Mouse (Mus musculus) MEL (cell line): ENCODE data around the gene Cacna1h. TPM values are rescaled to one million over a fixed set of nuclear protein-coding genes. Genes with fewer than 3 reads are reported as not detected.

ENCODE experiments used
- DNase-seq: peaks from one replicate; pipeline ENCODE4 v3.0.0; 2011; ENCODE audit warnings: low read depth, low spot score
- H3K27ac ChIP-seq: 2 replicates; pipeline ENCODE4 v1.5.1; 2012; ENCODE audit warnings: low read depth, mild to moderate bottlenecking, control low read depth, low read length, moderate library complexity; ENCODE audit not compliant: control insufficient read depth
- H3K27me3 ChIP-seq, 2 experiments: fragments of 150-350 bp in 1 of 2; sonication (generic) in 1 of 2; 2 replicates each; pipeline ENCODE4 v1.6.1; 2012; ENCODE audit warnings: low read length in 2 of 2, mild to moderate bottlenecking in 2 of 2, improper control_type of control experiment in 1 of 2, moderate library complexity in 1 of 2; ENCODE audit not compliant: insufficient read depth in 2 of 2, control insufficient read depth in 1 of 2
- H3K36me3 ChIP-seq, 2 experiments: 2 replicates each; pipeline ENCODE4 v1.6.1; 2012 to 2014; ENCODE audit warnings: low read length in 2 of 2, improper control_type of control experiment in 1 of 2, inconsistent platforms in 1 of 2, mild to moderate bottlenecking in 1 of 2; ENCODE audit not compliant: insufficient read depth in 2 of 2, control insufficient read depth in 1 of 2
- H3K4me1 ChIP-seq, 2 experiments: fragments of 150-350 bp in 1 of 2; sonication (generic) in 1 of 2; 2 replicates each; pipeline ENCODE4 v1.6.1; 2012; ENCODE audit warnings: low read length in 2 of 2, improper control_type of control experiment in 1 of 2, mild to moderate bottlenecking in 1 of 2; ENCODE audit not compliant: insufficient read depth in 2 of 2, control insufficient read depth in 1 of 2
- H3K4me3 ChIP-seq, 2 experiments: fragments of 150-350 bp in 1 of 2; sonication (generic) in 1 of 2; 2 replicates each; pipeline ENCODE4 v1.5.1; 2012; ENCODE audit warnings: low read depth in 2 of 2, low read length in 2 of 2, mild to moderate bottlenecking in 2 of 2, moderate library complexity in 2 of 2, control low read depth in 1 of 2, improper control_type of control experiment in 1 of 2; ENCODE audit not compliant: control insufficient read depth in 1 of 2, insufficient read depth in 1 of 2
- H3K79me2 ChIP-seq: 2 replicates; pipeline ENCODE4 v1.6.1; 2012; ENCODE audit warnings: mild to moderate bottlenecking, low read length, moderate library complexity; ENCODE audit not compliant: control insufficient read depth, poor library complexity, insufficient read depth
- H3K9ac ChIP-seq: 2 replicates; pipeline ENCODE4 v1.6.1; 2012; ENCODE audit warnings: low read depth, mild to moderate bottlenecking, control low read depth, low read length, moderate library complexity; ENCODE audit not compliant: control insufficient read depth, poor library complexity, severe bottlenecking
- H3K9me3 ChIP-seq: fragments of 150-350 bp; sonication (generic); replicated peaks from 2 replicates; pipeline ENCODE4 v1.6.1; 2012; ENCODE audit warnings: mild to moderate bottlenecking, low read length, improper control_type of control experiment, moderate library complexity; ENCODE audit not compliant: insufficient read depth
- BHLHE40 ChIP-seq: IDR thresholded peaks from 2 replicates; pipeline ENCODE4 v1.6.1; 2012; ENCODE audit warnings: low read depth, mild to moderate bottlenecking, inconsistent platforms, low read length, improper control_type of control experiment, borderline replicate concordance
- CHD2 ChIP-seq: IDR thresholded peaks from 2 replicates; pipeline ENCODE4 v1.6.1; 2011; ENCODE audit warnings: low read length, improper control_type of control experiment
- CTCF ChIP-seq, 3 experiments: IDR thresholded peaks in 2 of 3; conservative IDR thresholded peaks in 1 of 3; 2 replicates each; pipeline ENCODE4 v1.5.1; 2011 to 2012; ENCODE audit warnings: low read length in 3 of 3, low read depth in 2 of 3, mild to moderate bottlenecking in 2 of 3, improper control_type of control experiment in 1 of 3, inconsistent platforms in 1 of 3, mixed read lengths in 1 of 3, moderate library complexity in 1 of 3; ENCODE audit not compliant: control insufficient read depth in 1 of 3, insufficient read depth in 1 of 3, poor library complexity in 1 of 3, severe bottlenecking in 1 of 3
- E2F4 ChIP-seq: IDR thresholded peaks from 2 replicates; pipeline ENCODE4 v1.6.1; 2011; ENCODE audit warnings: low read depth, low read length, improper control_type of control experiment, borderline replicate concordance
- ELF1 ChIP-seq: IDR thresholded peaks from 2 replicates; pipeline ENCODE4 v1.6.1; 2014; ENCODE audit warnings: low read depth, mild to moderate bottlenecking, inconsistent platforms, low read length, improper control_type of control experiment, moderate library complexity
- EP300 ChIP-seq, 2 experiments: IDR thresholded peaks; 2 replicates each; pipeline ENCODE4 v1.6.1; 2011; ENCODE audit warnings: improper control_type of control experiment in 2 of 2, low read length in 2 of 2, low read depth in 1 of 2, mild to moderate bottlenecking in 1 of 2
- ETS1 ChIP-seq: IDR thresholded peaks from 2 replicates; pipeline ENCODE4 v1.6.1; 2012; ENCODE audit warnings: low read depth, mild to moderate bottlenecking, inconsistent platforms, low read length, improper control_type of control experiment, moderate library complexity
- GATA1 ChIP-seq: IDR thresholded peaks from 2 replicates; pipeline ENCODE4 v1.6.1; 2011; ENCODE audit warnings: low read depth, low read length, improper control_type of control experiment
- HCFC1 ChIP-seq: IDR thresholded peaks from 2 replicates; pipeline ENCODE4 v1.6.1; 2012; ENCODE audit warnings: low read depth, mild to moderate bottlenecking, inconsistent platforms, low read length, improper control_type of control experiment, moderate library complexity
- JUND ChIP-seq: IDR thresholded peaks from 2 replicates; pipeline ENCODE4 v1.6.1; 2011; ENCODE audit warnings: low read depth, mild to moderate bottlenecking, improper control_type of control experiment, low read length
- MAFK ChIP-seq: IDR thresholded peaks from 2 replicates; pipeline ENCODE4 v1.6.1; 2011; ENCODE audit warnings: low read depth, mild to moderate bottlenecking, low read length, improper control_type of control experiment, borderline replicate concordance
- MAX ChIP-seq: IDR thresholded peaks from 2 replicates; pipeline ENCODE4 v1.6.1; 2011; ENCODE audit warnings: low read length, improper control_type of control experiment
- MEF2A ChIP-seq: IDR thresholded peaks from 2 replicates; pipeline ENCODE4 v1.6.1; 2014; ENCODE audit warnings: low read depth, mild to moderate bottlenecking, inconsistent platforms, low read length, improper control_type of control experiment; ENCODE audit not compliant: poor library complexity, insufficient replicate concordance, severe bottlenecking; ENCODE audit errors: extremely low read depth
- MXI1 ChIP-seq: IDR thresholded peaks from 2 replicates; pipeline ENCODE4 v1.6.1; 2011; ENCODE audit warnings: mild to moderate bottlenecking, low read depth, low read length, improper control_type of control experiment
- MYB ChIP-seq: IDR thresholded peaks from 2 replicates; pipeline ENCODE4 v1.6.1; 2011; ENCODE audit warnings: mild to moderate bottlenecking, low read depth, low read length, improper control_type of control experiment
- RCOR1 ChIP-seq: IDR thresholded peaks from 2 replicates; pipeline ENCODE4 v1.6.1; 2012; ENCODE audit warnings: low read depth, mild to moderate bottlenecking, inconsistent platforms, low read length, improper control_type of control experiment
- SIN3A ChIP-seq: IDR thresholded peaks from 2 replicates; pipeline ENCODE4 v1.6.1; 2012; ENCODE audit warnings: low read length, improper control_type of control experiment, inconsistent platforms
- SMC3 ChIP-seq: IDR thresholded peaks from 2 replicates; pipeline ENCODE4 v1.6.1; 2011; ENCODE audit warnings: low read depth, low read length, improper control_type of control experiment
- TBP ChIP-seq: IDR thresholded peaks from 2 replicates; pipeline ENCODE4 v1.8.0; 2011; ENCODE audit warnings: low read depth, low read length, improper control_type of control experiment
- UBTF ChIP-seq: IDR thresholded peaks from 2 replicates; pipeline ENCODE4 v1.6.1; 2012; ENCODE audit warnings: low read depth, mild to moderate bottlenecking, inconsistent platforms, low read length, improper control_type of control experiment, moderate library complexity, borderline replicate concordance; ENCODE audit not compliant: insufficient read depth
- USF1 ChIP-seq: IDR thresholded peaks from 2 replicates; pipeline ENCODE4 v1.6.1; 2014; ENCODE audit warnings: low read depth, mild to moderate bottlenecking, inconsistent platforms, low read length, improper control_type of control experiment, moderate library complexity
- USF2 ChIP-seq, 2 experiments: IDR thresholded peaks; 2 replicates each; pipeline ENCODE4 v1.6.1; 2011 to 2012; ENCODE audit warnings: improper control_type of control experiment in 2 of 2, low read length in 2 of 2, borderline replicate concordance in 1 of 2, inconsistent platforms in 1 of 2, low read depth in 1 of 2, mild to moderate bottlenecking in 1 of 2; ENCODE audit not compliant: insufficient read depth in 1 of 2
- ZC3H11A ChIP-seq: IDR thresholded peaks from 2 replicates; pipeline ENCODE4 v1.6.1; 2012; ENCODE audit warnings: low read depth, mild to moderate bottlenecking, inconsistent platforms, low read length, improper control_type of control experiment
- ZKSCAN1 ChIP-seq: IDR thresholded peaks from 2 replicates; pipeline ENCODE4 v1.6.1; 2012; ENCODE audit warnings: low read depth, mild to moderate bottlenecking, inconsistent platforms, low read length, improper control_type of control experiment, moderate library complexity
- ZMIZ1 ChIP-seq: IDR thresholded peaks from 2 replicates; pipeline ENCODE4 v1.6.1; 2012; ENCODE audit warnings: low read depth, mild to moderate bottlenecking, inconsistent platforms, low read length, improper control_type of control experiment, moderate library complexity
- ZNF384 ChIP-seq: IDR thresholded peaks from 2 replicates; pipeline ENCODE4 v1.6.1; 2012; ENCODE audit warnings: low read depth, mild to moderate bottlenecking, inconsistent platforms, low read length, improper control_type of control experiment
- polyA plus RNA-seq, 2 experiments: library from polyadenylated mRNA; stranded (reverse) in 1 of 2; unstranded in 1 of 2; fragments of >175 nt in 1 of 2; fragments of >200 nt in 1 of 2; gene quantifications; 2 replicates each; pipeline versions ENCODE4 v1.2.1 to v1.2.4; 2012; ENCODE audit warnings: low replicate concordance in 2 of 2, low read depth in 1 of 2; ENCODE audit not compliant: insufficient read length in 2 of 2, insufficient read depth in 1 of 2, missing spikeins in 1 of 2
- total RNA-seq: library from RNA; depleted of rRNA; stranded (reverse); fragments of 300-350 nt; gene quantifications from 2 replicates; pipeline ENCODE4 v1.2.3, GENCODE M21; 2012

The Cacna1h gene
- total and polyA plus RNA-seq, 3 experiments = 0.25 to 0.31 TPM; not detected in 1

DNA sequence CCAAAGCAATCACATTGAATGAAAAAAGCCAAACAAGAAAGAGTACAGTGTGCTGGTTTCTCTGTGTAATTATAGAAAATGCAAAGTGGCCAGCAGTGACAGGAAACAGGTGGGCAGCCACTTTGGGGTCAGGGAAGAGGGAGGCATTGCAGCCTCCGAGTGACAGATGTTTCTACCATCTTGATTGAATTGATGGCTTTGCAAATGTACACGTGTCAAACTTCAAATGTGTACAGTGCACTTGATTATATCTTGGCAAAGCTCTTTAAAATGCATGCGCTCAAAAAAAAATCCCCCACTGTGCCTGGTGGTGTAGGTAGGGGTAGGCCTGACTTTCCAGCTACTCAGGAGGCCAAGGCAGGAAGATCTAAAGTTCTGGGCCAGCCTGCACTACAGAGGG lies 9.3 kb upstream of the Cacna1h start:
- no peak for DNase-seq
- Histone ChIP-seq H3K9ac (no peak overlapping the region), H3K79me2 (no peaks in the 10 kb centered on the region), H3K9me3 (no peaks in the 10 kb centered on the region), H3K4me3 (no peak overlapping the region), H3K36me3 (no peaks in the 10 kb centered on the region), H3K27ac (no peak overlapping the region), H3K27me3 (peaks cover 4 to 7% of the 10 kb centered on the region in 2 experiments), H3K4me1 (no peaks in the 10 kb centered on the region)
- TF ChIP-seq MAFK = no peak
- no peak for TF ChIP-seq MAX
- TF ChIP-seq CHD2 = no peak
- TF ChIP-seq ZNF384 = no peak
- no peak for TF ChIP-seq ZMIZ1
- TF ChIP-seq GATA1 = no peak
- TF ChIP-seq USF1 = no peak
- no peak for TF ChIP-seq ETS1
- TF ChIP-seq ELF1 = no peak
- no peak for TF ChIP-seq ZC3H11A
- no peak for TF ChIP-seq SMC3
- no peak for TF ChIP-seq EP300 (IDR thresholded peaks at IDR 0.05; ENCODE audit: low read depth in 1 of 2, low read length in 2 of 2)
- no peak for TF ChIP-seq UBTF
- no peak for TF ChIP-seq USF2 (IDR thresholded peaks at IDR 0.05; ENCODE audit: borderline replicate concordance in 1 of 2, insufficient read depth in 1 of 2, low read depth in 1 of 2, low read length in 2 of 2)
- TF ChIP-seq JUND = no peak

DNA sequence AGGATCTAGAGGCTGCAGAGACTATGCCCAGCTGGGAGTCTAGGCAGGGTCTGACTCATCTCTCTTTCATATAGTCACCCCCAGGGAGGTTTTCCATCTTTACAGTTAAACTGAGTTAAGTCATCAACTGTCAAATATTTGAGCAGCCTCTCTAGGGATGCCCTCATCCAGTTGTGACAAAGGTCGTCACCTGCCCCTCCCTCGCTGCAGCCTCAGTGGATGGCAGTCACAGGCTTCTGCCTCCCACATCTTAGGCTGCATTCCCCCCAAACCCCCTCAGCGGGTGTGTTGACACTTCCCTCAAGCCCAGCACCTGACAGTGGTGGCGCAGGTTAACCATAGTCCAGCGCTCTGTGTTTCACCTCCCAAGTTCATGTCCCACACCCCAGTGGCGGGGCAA lies 7.8 kb upstream of the Cacna1h start:
- DNase-seq = no peak
- no peak overlapping the region for H3K9ac ChIP-seq
- TF ChIP-seq MEF2A = no peak
- TF ChIP-seq CTCF (IDR thresholded peaks at IDR 0.05 in 2 of 3, conservative IDR thresholded peaks at IDR 0.05 in 1 of 3; ENCODE audit: control insufficient read depth in 1 of 3, insufficient read depth in 1 of 3, low read depth in 2 of 3, low read length in 3 of 3, poor library complexity in 1 of 3, severe bottlenecking in 1 of 3) = no peak
- no peak for TF ChIP-seq CHD2
- no peak for TF ChIP-seq ZKSCAN1
- TF ChIP-seq SIN3A = no peak
- TF ChIP-seq USF1 = no peak
- no peak for TF ChIP-seq E2F4
- no peak for TF ChIP-seq TBP
- TF ChIP-seq MAFK = no peak
- TF ChIP-seq RCOR1 = no peak
- TF ChIP-seq MXI1 = no peak
- TF ChIP-seq BHLHE40 = no peak
- no peak for TF ChIP-seq ZC3H11A
- no peak for TF ChIP-seq ZMIZ1
- TF ChIP-seq EP300 (IDR thresholded peaks at IDR 0.05; ENCODE audit: low read depth in 1 of 2, low read length in 2 of 2) = no peak
- no peak for TF ChIP-seq MYB
- TF ChIP-seq ETS1 = no peak
- no peak for TF ChIP-seq HCFC1
- TF ChIP-seq, all 39 proteins: peak for 0
- Histone ChIP-seq H3K27me3 (peaks cover 3 to 7% of the 10 kb centered on the region in 2 experiments; a peak in 3 of 4 replicates), H3K4me3 (no peak overlapping the region), H3K27ac (no peak overlapping the region), H3K9me3 (no peaks in the 10 kb centered on the region), H3K4me1 (no peaks in the 10 kb centered on the region), H3K79me2 (no peaks in the 10 kb centered on the region), H3K36me3 (no peaks in the 10 kb centered on the region)
